Mouse (Mus musculus) ES-Bruce4 (cell line): ENCODE measurements around the gene BC051019. TPM values are rescaled to one million over a fixed set of nuclear protein-coding genes. Genes with fewer than 3 reads are reported as not detected.
A peak's percentile ranks its signal among the peaks of the same experiment; 100 is the strongest.

ENCODE experiments used
- H3K27ac ChIP-seq: 2 replicates; pipeline ENCODE4 v1.5.1; 2012; ENCODE audit warnings: low read length, inconsistent platforms; ENCODE audit not compliant: insufficient read depth
- H3K27me3 ChIP-seq: 2 replicates; pipeline ENCODE4 v1.6.1; 2012; ENCODE audit warnings: mild to moderate bottlenecking, low read length, inconsistent platforms; ENCODE audit not compliant: control insufficient read depth, poor library complexity, insufficient read depth, severe bottlenecking
- H3K36me3 ChIP-seq: 2 replicates; pipeline ENCODE4 v1.6.1; 2012; ENCODE audit warnings: inconsistent platforms, mild to moderate bottlenecking, low read length, moderate library complexity; ENCODE audit not compliant: control insufficient read depth, poor library complexity, insufficient read depth, severe bottlenecking
- H3K4me1 ChIP-seq: one replicate; pipeline ENCODE4 v1.8.1; 2011; ENCODE audit warnings: low read length; ENCODE audit not compliant: control insufficient read depth, insufficient read depth
- H3K4me3 ChIP-seq: 2 replicates; pipeline ENCODE4 v1.5.1; 2011; ENCODE audit warnings: low read depth, mild to moderate bottlenecking, low read length
- H3K9ac ChIP-seq: 2 replicates; pipeline ENCODE4 v1.6.1; 2012; ENCODE audit warnings: low read depth, mild to moderate bottlenecking, inconsistent platforms; ENCODE audit not compliant: poor library complexity, severe bottlenecking
- H3K9me3 ChIP-seq: replicated peaks from 2 replicates; pipeline ENCODE4 v1.6.1; 2012; ENCODE audit warnings: mild to moderate bottlenecking, low read length, inconsistent platforms; ENCODE audit not compliant: control insufficient read depth, poor library complexity, insufficient read depth, severe bottlenecking
- CTCF ChIP-seq: IDR thresholded peaks from one replicate; pipeline ENCODE4 v1.8.1; 2011; ENCODE audit warnings: low read depth, low read length
- EP300 ChIP-seq: IDR thresholded peaks from 2 replicates; pipeline ENCODE4 v1.6.1; 2011; ENCODE audit warnings: low read depth, low read length; ENCODE audit not compliant: insufficient read depth
- POLR2A ChIP-seq: IDR thresholded peaks from one replicate; pipeline ENCODE4 v1.8.1; 2011; ENCODE audit warnings: low read length; ENCODE audit not compliant: insufficient read depth
- polyA plus RNA-seq: library from polyadenylated mRNA; stranded (reverse); fragments of >200 nt; gene quantifications from 2 replicates; pipeline ENCODE4 v1.2.4, GENCODE M21; 2011; ENCODE audit warnings: low read depth; ENCODE audit not compliant: missing spikeins, insufficient read depth, insufficient read length

Gene BC051019
- polyA plus RNA-seq, 1 experiment: not detected

- Histone ChIP-seq H3K4me3 (peak overlapping the region; percentile 8), H3K9me3 (no peaks in the 10 kb centered on the region), H3K27me3 (no peaks in the 10 kb centered on the region), H3K36me3 (no peaks in the 10 kb centered on the region), H3K4me1 (no peaks in the 10 kb centered on the region), H3K27ac (peak overlapping the region; percentile 46), H3K9ac (no peak overlapping the region)
- TF ChIP-seq POLR2A (no peak), EP300 (no peak)
Observed at GRCm38 (mm10) chr7:109694576-109695338, 28.9 kb downstream of the BC051019 start.

- H3K4me1 ChIP-seq: no peaks in the 10 kb centered on the region
- no peak overlapping the region for H3K27ac ChIP-seq
- no peak overlapping the region for H3K4me3 ChIP-seq
- H3K36me3 ChIP-seq: no peaks in the 10 kb centered on the region
- no peaks in the 10 kb centered on the region for H3K9me3 ChIP-seq
- H3K27me3 ChIP-seq: no peaks in the 10 kb centered on the region
- TF ChIP-seq POLR2A: no peak
- TF ChIP-seq CTCF: no peak
- no peak for TF ChIP-seq EP300
- no peak overlapping the region for H3K9ac ChIP-seq
Observed at GRCm38 (mm10) chr7:109690961-109691360, 32.7 kb downstream of the BC051019 start.

- Histone ChIP-seq H3K4me1 (no peaks in the 10 kb centered on the region), H3K9ac (no peak overlapping the region), H3K4me3 (no peak overlapping the region), H3K36me3 (no peaks in the 10 kb centered on the region), H3K9me3 (no peaks in the 10 kb centered on the region), H3K27ac (no peak overlapping the region), H3K27me3 (no peaks in the 10 kb centered on the region)
- TF ChIP-seq EP300: no peak
- TF ChIP-seq POLR2A: no peak
- no peak for TF ChIP-seq CTCF
Observed at GRCm38 (mm10) chr7:109690101-109690500, 33.5 kb downstream of the BC051019 start.

- no peak for TF ChIP-seq EP300
- Histone ChIP-seq H3K27ac (no peak overlapping the region), H3K9me3 (no peaks in the 10 kb centered on the region), H3K4me1 (no peaks in the 10 kb centered on the region), H3K36me3 (no peaks in the 10 kb centered on the region), H3K27me3 (no peaks in the 10 kb centered on the region), H3K4me3 (no peak overlapping the region), H3K9ac (no peak overlapping the region)
Observed at GRCm38 (mm10) chr7:109686585-109687128, 37.0 kb downstream of the BC051019 start.

- H3K4me1 ChIP-seq: no peaks in the 10 kb centered on the region
- H3K27ac ChIP-seq: no peak overlapping the region
- no peaks in the 10 kb centered on the region for H3K36me3 ChIP-seq
- no peak overlapping the region for H3K9ac ChIP-seq
- TF ChIP-seq POLR2A (no peak), CTCF (no peak), EP300 (no peak)
- H3K27me3 ChIP-seq: no peaks in the 10 kb centered on the region
- H3K9me3 ChIP-seq: no peaks in the 10 kb centered on the region
- no peak overlapping the region for H3K4me3 ChIP-seq
Observed at GRCm38 (mm10) chr7:109680879-109681278, 42.8 kb downstream of the BC051019 start.

GRCm38 (mm10) chr7:109680284-109680683 is 43.4 kb downstream of the BC051019 start:
- Histone ChIP-seq H3K36me3 (no peaks in the 10 kb centered on the region), H3K4me1 (no peaks in the 10 kb centered on the region), H3K4me3 (no peak overlapping the region), H3K9ac (no peak overlapping the region), H3K9me3 (no peaks in the 10 kb centered on the region), H3K27ac (no peak overlapping the region), H3K27me3 (no peaks in the 10 kb centered on the region)
- TF ChIP-seq POLR2A (no peak), CTCF (peak; percentile 20)
